Mouse (Mus musculus): ENCODE measurements at regions not wholly inside any gene's neighbourhood (a gene's known extent, or its start where the extent isn't known, plus 50 kb on each side); places are given as distances from the start of the nearest gene placed in this dataset.

DNA sequence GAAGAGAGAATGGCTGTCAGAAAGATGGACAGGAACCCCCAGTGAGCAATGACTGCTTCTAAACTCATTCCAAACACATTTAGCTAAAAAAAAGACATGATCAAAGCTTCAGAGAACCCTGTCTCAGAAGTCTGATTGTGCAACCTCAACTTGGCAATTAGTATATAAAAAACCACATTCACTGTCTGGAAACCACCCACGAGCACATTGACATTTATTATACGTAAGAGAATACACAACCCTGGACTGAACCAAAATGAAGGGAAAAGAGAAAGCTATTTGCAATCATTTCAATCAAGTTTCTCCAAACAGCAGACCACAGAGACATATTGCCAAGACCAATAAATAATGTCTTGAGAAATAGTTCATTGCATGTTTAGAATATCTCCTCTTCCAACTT lies 820.7 kb upstream of the Adgrl2 start:
- no peak for DNase-seq (ENCODE audit: low spot score)

DNA sequence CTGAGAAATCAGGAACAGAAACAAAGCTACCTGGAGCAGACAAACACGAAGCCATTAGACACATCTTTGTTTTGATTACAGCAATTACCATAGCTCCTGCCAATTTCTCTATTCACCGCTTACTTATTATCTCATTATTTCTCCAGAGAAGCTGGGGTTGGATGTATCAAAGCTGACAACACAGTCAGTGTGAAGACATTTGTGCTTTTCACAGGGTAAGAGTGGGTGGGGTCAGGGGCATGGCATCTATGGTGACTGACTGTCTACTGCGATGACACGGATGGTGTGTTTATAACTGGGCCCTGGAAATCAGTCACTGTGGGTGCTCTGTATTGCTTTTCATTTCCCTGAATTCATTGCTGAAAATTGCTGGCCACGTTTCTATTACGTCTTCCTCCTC lies 815.0 kb upstream of the Adgrl2 start:
- DNase-seq (ENCODE audit: low spot score): no peak

DNA sequence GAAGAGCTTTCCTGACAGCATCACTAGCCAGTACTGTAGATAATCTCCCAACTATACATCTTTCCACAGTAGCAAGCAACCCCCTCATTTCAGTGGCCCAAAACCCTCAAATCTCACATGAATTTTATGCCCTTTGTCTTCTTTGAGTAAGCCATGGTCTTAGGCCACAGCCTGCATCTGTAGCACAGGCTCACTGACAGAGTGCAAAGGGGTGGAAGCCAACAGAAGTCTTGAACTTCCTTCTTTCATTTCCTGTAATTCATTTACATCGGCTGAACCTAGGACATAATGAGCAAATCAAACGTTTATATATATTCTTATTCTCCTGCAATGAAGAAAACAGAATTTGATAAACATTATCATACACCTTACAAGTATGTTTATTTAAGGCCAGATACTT lies 805.8 kb upstream of the Adgrl2 start:
- no peak for DNase-seq (ENCODE audit: low spot score)

DNA sequence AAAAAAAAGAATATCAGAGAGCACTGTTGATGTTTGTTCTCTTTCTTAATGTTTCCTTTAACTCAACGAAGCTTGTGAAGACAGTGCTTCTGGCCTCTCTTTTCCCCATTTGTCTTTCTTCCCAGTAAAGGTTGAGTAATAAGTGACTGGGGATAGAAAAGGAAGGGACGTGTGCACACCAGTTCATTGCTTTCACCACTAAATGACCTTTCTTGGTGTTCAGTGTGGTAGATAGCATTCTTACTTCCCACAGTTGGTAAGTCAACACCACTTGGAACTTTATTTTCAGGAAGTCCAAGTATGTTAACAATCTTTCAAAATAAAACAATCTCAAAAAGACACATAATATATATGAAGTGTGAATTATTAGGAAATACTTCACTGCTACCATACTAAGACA lies 801.2 kb upstream of the Adgrl2 start:
- DNase-seq (ENCODE audit: low spot score): no peak

DNA sequence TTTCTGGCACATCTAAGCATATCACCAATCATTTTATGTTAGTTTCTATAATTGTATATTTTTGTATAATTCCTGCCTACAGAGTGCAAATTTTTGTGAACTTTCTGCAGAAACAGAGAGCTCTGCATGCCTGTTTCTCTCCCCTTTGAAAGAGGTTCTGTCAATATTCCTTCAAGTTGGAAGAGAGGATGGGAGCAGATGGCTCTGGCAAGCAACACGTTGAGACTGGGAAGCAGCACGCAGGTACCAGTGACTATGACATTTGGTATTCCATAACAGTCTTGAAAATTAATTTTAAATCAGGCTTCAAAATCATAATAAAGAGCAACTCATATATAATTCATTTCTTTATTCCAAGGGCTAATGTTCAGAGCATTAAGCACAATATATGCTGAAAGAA lies 795.7 kb upstream of the Adgrl2 start:
- no peak for DNase-seq (ENCODE audit: low spot score)

DNA sequence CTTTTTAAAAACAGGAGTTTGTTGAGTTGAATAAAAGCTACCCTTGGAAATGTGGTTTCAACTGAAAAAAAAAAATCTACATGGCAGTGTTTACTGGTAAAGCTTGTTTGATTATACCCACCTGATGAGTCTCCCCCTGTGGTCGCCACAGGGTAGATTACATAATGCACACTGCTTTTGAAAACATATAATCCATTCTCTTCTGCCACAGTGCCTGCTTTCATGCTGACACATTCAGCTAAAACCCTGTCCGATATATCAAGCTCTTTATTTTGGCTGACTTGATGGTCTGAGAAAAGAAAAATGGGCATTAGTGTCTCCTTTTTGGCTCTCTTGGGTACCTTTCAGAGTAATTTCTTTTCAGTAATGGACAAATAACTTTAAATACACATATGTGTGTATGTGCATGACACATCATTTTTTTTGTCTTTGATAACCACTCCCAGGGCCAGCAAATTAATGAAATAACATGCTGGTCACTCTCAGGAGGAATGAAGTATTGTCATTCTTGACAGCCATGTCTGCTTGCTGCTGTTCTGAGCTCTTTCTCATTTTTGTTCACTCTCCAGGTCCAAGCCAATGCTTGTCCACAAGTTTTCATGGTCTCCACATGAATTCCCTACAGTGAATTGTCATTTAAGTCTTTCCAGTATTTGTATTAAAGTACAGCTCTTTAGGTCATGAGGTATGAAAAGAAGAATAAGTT lies 793.7 kb upstream of the Adgrl2 start:
- DNase-seq (ENCODE audit: low spot score): no peak

DNA sequence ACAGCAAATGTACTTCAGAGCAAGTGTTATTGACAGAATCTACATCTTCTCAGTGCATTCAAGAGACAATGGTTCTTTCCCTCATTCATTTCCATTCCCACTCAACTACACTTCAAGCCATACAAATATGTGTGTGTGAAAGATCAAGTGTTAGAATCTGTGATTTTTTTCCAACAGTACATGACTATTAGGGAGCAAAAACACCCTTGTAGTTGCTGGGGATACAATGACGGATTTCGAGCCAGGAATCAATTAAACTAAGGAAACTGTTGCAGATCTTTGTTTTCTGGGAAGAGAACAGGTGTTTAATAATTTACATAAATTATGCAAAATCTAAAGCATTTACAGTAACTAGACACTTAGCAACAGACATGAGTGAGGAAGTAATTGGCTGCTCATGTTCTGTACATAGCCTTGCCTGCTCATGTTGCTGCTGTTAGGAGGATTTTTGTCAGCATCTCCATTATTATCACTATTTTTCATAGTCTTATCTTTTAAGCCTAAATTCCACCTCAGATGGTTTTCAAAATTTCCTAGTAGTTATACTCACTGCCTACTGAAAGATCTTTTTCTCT lies 777.6 kb upstream of the Adgrl2 start:
- DNase-seq (ENCODE audit: low spot score): no peak

DNA sequence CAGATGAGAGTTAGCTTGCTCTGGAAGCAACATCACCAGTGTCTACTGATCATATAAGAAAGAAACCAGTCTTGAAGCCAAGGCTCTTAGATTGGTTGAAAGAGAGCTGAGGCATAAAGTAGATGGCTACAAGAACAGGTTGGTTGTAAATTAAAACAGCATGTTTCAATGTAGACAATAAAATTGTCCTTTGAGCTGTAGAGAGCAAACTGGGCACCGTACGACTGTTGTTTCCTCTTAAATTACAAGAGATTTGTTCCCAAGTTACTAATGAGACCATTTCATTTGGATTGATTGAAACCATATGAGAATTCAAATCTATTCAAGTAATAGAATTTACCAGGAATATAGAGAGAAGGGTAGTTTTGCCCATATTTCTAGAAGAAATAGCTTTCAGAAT lies 770.9 kb upstream of the Adgrl2 start:
- no peak for DNase-seq (ENCODE audit: low spot score)

DNA sequence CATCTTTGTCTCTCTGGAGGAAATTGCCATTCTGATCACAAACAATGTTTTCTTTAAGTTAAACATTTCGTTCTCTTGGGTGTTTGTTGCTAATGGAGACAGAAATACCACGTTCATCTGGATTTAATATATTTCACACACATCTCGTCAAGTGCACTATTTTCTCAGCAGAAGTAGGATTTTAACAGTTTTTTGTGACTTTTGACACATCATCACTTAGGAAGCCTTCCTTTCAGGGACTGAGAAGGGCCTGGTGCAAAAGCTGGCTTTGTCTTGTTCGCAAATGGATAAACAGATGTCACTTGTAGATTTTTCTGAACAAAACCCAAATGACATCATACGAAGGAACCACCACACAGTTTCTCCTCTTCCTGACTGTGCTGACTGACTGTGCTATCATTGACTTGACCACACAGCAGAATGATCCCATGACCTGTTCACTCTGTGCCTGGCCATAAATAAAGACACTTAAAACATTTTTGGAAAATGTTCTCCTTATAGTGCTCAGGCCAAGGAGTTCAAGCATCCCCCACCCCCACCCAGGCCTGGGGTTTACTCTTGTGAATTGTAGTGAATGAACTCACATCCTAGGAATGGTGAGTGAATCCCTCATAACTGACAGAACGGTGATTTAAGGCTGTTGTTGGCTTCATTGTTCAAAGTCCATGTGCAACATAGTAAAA lies 767.7 kb upstream of the Adgrl2 start:
- DNase-seq (ENCODE audit: low spot score): no peak

DNA sequence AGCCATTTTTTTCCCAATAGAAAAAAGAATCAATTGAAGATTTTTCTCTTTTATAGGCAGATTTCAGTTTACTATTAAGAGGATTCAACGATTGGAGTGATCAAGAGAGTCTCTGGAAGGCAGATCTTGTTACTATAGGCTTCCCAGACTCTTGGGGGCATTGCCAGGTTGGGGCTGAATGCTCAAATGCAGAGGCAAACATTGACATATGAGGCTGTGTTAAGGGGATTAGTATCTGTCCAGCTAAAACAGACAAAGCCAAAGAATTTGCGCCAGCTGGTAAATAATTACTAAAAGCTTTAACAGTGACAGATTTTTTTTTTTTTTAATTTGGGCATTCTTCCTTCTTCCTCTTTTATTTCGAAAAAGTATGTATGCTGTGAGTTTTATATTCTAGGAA lies 745.7 kb upstream of the Adgrl2 start:
- no peak for DNase-seq (ENCODE audit: low spot score)

DNA sequence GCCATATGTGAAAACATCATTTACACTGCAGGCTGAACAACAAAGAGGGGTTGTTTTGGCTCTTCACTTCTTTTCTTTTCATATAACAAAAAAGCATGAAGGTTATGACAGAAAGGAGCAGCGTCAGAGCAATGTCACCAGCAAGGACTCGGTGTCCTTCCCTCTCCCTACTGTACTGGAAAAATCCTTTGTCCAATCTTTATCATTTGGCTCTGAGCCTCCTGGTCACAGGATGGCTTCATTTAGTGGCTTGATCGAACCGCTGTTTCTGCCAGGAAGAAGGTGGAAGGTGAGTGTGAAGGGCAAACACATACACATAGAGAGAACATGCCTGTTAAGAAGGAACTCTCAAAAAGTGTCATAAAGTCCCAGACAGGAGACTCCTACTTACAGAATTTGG lies 735.9 kb upstream of the Adgrl2 start:
- no peak for DNase-seq (ENCODE audit: low spot score)

DNA sequence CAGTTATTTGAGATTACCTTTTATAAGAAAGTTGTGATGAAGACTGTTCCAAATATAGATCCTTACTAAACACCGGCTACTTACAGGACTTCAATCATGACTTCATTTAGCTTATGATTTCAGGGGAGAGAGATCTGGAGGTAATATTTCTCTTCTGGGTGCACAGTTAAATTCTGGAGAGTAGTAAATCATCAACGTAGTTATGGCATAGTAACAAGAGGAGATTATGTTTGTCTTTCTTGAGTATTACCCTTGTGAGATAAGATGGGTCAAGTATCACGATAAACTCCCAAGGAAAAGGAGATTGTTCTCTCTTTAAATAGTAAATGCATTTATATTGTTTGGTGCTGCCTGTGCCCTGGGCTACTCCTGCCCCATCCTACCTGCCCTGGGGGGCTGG lies 734.5 kb upstream of the Adgrl2 start:
- DNase-seq (ENCODE audit: low spot score): no peak

DNA sequence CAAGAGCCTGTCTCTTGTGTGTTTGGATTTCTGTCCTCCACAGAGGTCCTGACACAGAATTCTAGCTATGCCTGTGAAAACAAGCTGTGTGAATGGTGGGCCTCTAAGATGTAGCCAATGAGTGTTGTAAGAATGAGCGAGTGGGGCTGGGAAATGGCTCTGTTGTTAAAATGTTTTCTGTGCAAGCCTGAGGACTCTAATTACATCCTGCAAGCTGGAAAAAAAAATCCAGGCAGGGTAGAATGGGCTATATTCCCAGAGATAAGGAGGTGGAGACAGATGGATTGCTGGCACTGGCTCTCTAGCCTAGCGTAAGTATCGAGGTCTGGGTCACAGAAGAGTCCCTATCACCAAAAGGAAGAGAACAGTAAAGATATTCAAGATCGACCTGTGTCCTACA lies 731.5 kb upstream of the Adgrl2 start:
- DNase-seq (ENCODE audit: low spot score): no peak

DNA sequence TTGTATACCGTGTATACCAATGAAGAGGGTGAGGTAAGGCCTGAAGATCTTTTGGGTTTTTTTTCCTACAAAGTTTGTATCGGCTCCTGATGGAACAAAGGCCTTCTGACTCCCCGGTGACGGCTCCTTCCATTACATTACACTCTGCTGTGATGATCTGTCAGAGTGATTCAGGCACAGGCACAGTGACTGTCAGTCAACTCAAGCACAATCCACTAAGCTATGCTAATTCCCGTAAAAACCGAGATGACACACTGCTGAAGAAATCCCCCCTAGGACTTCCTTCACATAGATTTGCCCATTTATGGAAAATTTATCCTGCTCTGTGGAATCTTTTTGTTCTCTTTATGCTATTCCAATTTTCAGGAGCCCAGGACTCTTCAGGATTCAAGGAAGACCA lies 730.0 kb upstream of the Adgrl2 start:
- no peak for DNase-seq (ENCODE audit: low spot score)

DNA sequence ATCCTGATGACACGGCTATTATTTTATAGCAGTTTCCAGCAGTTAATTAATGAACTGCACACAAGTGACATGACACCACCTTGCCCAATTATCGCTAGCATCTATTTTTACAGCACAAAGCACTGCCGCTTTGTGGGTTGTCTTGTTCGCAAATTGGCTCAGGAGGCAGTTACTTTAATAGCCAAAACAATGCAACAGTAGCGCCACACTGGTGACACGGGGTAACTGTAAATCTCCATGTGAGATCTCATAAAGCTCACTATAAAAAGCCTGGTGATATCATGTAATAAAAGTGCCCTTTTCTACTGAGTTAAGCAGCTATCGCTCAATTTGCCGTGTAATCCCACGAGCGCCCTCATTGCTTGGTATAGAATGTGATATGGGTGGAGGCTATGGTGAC lies 715.4 kb upstream of the Adgrl2 start:
- DNase-seq (ENCODE audit: low spot score): no peak

DNA sequence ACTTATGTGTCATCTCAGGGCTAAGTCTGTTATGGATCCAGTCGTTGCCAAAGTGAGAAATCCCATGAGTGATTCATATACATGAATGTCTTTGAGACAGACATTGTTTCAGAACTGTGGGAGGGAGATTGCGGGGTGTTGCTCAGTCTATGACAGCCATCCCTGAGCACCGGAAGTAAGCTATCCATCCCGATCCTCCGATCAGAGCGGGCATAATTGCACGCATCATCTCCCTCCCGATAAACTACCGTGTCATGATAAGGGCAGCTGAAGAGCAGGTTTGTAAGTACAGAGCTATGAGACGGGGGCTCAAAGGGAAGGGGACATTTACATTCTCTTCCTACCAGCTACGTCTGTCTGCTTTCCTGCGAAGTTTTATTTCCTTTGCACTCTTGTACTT lies 715.0 kb upstream of the Adgrl2 start:
- DNase-seq (ENCODE audit: low spot score): no peak

DNA sequence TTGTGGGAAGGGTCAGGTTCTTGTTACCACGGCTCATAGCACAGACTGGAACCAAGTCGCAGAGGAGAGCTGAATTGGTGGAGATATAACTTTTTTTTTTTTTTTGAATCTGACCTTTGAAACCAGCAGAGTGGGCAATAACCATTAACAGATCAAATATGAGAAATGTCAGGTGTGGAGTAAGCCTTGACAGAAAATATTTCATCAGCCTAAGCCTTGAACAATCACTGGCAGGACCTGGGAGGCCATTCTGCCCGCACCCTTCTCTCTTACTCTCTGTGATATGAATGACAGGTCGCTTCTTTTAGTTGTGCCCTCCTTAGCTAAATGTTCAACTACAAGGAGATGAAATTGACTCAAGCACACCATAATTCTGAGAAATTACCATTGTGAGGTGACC lies 714.1 kb upstream of the Adgrl2 start:
- no peak for DNase-seq (ENCODE audit: low spot score)

DNA sequence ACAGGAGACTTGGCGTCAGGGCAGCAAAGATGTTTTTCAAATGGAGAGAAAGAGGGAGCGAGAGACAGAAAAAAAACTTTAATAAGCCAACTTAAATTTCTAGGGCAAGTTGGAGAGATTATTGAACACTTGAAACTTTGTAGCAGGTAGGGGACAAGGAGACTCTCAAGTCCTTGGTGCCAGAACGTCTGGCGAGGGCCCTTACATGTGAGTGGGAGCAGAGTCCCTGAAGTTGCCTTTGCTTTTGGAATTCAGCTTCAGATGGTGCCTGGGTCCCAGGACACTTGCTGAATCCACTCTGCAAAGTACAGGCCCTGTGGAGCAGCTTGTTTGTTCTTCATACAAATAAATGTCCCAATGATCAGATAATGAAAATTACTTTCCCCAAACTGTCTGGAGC lies 693.2 kb upstream of the Adgrl2 start:
- no peak for DNase-seq (ENCODE audit: low spot score)

DNA sequence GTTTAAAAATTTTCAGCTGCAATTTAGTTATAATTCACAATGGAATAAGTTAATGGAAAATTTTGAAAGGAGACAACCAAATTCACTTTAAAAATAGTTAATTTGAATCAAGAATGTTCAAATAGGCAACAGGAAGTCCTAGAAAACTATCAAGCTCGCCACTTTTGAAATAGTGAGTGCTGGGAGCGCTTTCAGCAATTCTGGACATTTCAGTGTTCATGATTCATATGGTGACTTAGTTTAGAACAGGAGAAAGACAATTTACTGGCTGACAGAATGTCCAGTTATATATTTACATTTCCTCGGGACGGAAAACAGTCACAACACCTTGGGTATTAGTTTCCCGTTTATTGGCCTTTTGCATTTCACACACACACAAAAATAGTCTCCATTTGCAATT lies 691.9 kb upstream of the Adgrl2 start:
- no peak for DNase-seq (ENCODE audit: low spot score)

DNA sequence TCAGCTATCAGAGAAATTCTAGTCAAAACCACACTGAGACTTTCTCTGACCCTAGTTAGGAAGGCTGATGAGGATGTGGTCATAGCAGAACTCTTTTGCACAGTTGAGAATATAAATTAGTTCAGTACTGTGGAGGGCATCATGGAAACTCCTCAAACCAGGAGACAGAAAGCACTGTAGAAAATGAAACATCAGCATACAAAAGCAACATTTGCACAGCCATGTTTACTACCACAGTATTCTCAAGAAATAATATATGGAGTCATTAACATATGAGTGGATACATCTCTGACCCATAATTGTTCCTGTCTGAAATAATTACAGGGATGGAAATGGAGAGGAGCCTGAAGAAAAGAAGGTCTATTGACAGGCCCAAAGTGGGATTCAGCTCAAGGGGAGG lies 683.6 kb upstream of the Adgrl2 start:
- no peak for DNase-seq (ENCODE audit: low spot score)

DNA sequence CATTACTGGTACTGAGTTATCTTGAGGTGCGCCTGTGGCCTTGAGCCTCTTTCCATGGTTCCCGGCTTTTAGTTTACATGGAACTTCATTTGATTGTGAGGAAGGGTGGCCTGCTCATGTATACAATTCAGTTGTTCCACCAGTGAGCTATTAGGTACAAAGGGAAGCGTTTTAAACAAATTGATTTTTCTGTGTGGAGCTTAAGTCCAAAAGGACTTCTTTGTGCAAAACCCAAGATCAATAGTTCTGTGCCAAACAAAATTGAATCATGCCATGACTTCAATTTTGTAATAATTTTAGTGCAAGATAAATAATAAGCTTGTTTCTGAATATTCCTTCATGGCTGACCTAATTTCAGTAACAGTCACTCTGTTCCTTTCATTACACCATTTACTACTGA lies 674.3 kb upstream of the Adgrl2 start:
- DNase-seq (ENCODE audit: low spot score): no peak

DNA sequence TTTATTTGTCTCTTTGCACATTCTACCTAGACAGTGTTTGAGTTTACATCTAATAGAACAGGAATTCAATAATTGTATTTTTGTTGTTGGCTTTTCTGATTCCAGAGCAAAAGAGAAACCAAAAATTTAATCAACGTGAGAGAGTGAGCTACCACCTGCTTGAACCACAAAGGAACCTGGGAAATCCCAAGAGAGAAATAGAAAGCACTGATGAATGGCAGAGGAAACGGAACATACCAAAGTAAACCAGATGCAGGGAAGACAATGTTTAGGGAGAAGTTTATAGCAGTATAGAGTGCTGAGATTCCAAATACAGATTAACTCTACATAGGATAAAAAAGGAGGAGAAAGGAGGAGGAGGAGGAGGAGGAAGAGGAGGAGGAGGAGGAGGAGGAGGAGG lies 648.0 kb upstream of the Adgrl2 start:
- DNase-seq (ENCODE audit: low spot score): no peak

DNA sequence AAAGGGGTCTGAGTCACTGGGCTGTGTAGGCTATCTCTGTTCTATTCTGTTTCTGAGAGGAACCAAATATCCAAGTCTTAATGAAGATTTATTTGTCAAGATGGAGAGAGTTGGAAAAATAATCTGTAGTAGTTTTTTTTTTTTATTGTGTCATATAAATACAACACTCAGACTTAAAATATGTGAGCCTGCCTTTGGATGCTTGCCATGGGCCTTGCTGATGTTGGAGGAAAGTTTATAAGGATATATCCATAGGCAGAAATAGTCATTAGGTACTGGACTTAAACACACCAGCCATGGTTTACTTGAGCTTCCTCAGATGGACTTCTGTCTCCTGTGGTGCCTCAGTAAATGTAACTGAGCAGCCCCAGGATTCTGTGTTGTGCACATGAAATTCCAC lies 635.8 kb upstream of the Adgrl2 start:
- DNase-seq (ENCODE audit: low spot score): no peak

DNA sequence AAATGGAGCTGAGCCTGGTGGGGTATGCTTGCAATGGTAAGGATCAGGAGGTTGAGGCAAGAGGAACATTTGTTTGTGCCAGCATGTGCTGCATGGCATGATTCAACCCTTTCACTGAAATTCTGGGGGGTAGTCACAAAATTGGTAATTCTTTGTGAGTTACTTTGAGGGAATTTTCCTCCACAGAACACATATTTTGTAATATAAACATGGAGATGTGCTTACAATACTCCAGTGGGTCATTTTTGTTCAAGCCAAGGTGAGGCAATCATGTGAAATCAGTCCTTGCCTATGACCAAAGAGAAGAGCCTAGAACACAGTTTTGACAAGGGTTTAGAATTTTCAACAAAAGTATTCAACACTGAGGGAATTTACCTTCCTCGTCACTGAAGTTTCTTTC lies 635.1 kb upstream of the Adgrl2 start:
- DNase-seq (ENCODE audit: low spot score): no peak
